Mouse (Mus musculus): ENCODE data around the gene Ercc6l2.
A peak's percentile ranks its signal among the peaks of the same experiment; 100 is the strongest.
"Not testable (repeated sequence)": the region's sequence is repeated elsewhere in the genome, so short reads cannot be mapped to it uniquely, and the experiment has no call there.

Gene Ercc6l2

DNA sequence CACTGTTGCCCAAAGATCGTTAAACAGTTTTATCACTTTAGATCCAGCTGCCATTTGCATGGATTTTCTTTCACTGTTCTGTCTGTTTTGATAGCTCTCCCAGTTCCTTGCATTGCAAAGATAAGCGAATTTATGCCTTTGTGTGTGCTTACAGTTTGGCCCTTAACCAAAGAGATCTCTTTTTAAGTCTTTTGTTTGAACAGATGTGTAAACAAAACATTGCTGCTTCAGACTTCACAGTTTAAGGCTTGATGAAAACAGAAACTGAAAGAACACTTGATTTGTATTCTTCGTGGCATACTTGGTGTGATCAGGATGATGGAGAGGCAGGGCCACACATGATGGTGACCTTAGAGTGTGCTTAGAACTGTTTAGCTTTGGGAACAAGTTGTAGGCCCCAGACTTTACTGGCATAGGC lies 70.5 kb downstream of the Ercc6l2 start:
- no peak for DNase-seq

DNA sequence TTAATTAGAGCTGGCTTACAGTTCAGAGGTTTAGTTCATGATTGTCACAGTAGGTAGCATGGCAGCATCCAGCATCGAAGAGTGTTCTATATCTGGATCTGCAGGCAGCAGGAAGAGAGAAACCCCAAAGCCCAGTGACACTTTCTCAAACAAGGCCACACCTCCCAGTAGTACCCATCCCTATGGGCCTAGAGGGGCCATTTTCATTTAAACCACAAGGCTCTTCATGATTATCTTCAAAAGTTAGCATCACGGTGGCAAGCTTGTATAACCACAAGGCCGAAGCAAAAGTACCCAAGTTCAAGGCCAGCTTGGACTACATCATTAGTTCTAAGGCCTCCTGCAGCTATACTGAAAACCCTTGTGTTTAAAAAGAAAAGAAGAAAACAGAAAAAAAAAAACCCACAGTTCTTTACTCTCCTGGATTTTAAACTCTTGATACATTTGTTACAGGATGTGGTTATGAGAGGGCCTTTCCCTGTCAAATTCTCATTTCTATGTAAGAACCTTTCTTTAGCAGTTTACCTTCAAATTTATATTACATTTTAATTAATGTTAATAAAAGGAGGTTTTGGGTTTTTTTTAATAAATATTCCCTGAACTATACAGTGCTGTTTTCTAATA lies 71.5 kb downstream of the Ercc6l2 start:
- no peak for DNase-seq

DNA sequence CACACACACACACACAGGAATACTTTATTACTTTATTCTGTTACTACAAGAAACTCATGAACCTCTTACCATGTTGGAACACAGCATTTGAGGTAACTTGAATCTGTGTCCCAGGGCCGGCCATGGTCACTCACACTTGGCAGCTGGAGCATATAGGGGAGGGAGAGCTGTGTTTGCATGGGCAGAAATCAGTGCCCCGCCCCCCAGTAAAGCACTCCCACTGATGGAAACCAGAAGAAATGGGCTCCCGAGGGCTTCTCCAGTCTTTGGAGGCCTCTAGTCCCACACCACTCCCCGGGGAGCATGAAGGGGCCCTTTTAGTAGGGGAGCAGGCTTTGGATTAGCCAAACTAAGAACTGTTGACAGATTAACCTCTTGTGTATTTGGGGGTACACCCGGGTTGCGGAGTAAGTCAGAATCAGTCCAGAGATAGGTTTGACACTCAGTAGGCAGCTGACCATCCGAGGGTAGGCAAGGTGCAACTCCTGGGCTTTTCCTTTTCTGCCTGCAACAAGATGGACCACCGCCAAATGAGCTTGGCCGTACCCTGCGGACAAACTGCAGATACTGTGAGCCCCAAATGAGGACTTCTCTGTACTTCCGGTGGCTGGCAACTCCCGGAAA lies 85.8 kb downstream of the Ercc6l2 start:
- DNase-seq, result no peak

DNA sequence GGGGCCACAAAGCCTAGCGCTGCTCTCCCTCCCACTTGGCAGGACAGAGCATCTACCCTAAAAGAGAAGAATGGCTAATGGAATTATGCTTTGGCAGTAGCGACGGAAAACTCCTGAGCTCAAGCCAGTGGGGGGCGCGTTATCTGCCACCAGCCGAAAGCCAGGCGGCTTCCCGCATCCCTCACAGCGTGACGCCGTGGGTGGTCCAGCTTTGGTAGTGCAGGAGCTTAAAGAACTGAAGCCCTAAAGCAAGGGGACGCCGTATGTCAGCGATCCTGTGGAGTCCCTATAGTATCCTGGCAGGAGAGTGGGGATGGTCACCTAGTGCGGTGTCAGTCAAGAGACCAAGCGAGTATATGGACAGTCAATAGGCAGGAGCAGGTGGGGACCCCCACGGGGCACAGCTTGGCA lies 86.3 kb downstream of the Ercc6l2 start:
- peak; percentile 26 to 31 for DNase-seq

DNA sequence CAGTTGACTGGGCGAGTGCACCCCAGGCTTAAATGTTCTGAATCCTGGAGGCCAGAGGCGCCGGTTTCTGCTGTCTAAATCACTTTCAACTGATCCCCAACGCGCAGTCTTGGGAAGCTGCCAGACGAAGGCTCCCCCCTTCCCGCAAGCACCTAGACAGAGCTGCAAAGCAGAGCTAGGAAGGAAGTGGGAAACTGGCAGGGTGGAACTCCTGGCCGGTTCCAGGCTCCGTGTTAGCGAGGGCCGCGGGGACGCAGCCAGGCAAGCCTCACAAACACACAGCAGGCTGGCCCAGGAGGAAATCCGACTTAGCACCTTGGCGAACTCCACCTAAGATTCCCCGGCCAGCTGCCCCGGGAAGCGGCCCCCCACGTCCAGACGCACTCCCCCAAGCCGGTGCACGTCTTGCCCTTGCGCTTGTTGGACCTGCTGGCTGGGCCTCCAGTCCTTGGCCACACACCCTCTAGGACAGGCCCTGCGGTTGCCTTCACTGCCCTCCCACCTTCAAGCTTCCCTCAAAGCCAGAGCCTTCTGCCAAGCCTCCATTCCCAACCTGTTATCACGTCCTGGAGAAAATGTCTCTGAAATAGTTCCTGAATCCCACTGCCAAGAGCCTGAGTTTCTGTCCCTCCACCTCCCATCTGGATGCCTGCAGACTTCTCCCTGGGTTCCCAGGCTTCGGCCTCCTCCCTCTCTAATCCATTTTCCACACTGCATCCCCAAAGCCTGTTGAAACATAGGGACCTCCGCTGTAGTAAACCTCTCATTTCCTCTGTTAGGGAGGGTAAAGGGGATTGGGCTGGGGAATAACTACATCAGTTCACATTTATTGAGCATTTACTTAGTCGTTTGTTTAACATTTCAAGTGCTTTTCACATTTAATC lies 86.9 kb downstream of the Ercc6l2 start:
- DNase-seq, result peak in 1 of 2 experiments; percentile 18

DNA sequence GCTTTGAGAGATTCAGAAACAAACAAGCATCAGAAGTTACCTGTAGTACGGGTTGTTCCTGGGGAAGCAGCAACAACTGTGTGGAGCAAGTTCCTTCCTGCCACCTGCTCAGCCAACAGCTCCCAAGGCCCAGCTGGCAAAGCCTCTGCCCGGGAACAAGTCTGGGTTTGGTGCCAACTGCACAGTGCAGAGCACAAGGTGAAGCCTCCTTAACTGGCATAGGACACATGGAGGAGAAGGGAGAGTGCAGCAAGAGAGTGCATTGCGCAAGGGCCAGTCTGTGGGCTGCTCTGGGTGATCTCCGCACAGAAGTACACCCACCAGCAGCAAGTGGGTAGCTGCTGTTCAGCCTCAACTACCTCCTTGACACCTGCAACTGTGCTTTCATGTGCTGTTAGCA lies 91.5 kb downstream of the Ercc6l2 start:
- DNase-seq, result peak in 1 of 2 experiments; percentile 42

DNA sequence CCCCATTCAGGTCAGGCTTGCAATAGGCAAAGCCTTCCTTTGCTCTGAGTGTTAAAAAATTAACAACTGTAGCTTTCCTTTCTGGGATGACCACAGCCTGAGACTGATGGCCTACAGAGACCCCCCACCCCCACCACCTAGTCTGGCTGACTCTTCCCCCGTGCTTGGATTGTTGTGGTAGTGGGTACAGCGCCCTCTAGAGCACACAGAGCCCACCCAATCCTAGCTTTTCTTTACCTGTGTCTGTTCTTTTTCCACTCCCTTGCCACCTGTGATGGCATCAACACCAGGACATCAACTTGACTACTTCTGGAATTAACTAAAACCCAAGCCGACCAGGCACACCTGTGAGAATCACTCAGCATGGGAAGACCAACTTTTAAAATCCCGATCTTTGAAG lies 92.4 kb downstream of the Ercc6l2 start:
- DNase-seq, result peak; percentile 19 to 25

DNA sequence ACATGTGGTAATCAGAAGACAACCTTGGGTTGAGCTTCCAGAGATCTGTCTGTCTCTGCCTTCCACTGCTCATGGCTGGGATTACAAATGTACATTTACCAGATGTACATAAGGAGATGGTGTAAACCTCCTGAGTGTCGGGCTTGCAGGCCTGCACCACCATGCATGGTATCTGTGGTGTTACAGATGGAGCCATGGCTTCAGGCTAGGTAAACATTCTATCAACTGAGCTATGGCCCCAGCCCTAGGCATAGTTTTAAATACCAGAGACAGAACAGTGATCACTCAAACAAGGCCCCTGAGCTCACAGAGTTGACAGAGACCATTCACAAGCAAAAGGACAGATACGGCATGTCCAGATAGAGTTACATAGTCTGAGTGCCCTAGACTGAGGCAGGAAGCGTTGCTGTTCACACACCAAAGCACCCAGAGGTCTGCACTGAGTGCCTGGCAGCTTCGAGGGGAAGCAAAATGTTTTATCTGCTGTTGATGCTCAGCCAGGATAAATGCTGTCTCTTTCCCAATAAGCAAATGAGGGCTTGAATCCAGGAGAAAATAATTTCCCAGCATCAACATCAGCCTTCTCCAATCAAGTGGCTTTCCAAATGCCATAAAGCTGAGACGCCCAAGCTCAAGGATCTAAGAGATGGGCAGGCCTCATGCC lies 95.2 kb downstream of the Ercc6l2 start:
- no peak for DNase-seq

DNA sequence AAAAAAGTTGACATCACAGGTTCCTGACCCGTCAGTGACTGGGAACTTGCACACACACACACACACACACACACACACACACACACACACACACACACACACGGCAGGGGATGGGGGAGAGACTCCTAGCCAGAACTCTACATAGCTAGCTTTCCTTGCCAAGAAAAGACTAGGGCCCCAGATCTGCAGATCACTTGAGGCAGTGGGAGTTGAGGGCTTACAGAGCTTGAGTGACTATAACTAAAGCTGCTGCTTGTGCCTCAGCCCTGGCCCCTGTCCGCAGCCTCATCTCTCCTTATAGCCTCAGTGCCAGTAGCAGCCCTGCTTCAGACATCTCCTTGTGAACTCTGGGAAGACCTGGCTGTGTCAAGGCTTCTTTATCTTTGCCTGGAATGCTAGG lies 96.6 kb downstream of the Ercc6l2 start:
- DNase-seq, result no peak

DNA sequence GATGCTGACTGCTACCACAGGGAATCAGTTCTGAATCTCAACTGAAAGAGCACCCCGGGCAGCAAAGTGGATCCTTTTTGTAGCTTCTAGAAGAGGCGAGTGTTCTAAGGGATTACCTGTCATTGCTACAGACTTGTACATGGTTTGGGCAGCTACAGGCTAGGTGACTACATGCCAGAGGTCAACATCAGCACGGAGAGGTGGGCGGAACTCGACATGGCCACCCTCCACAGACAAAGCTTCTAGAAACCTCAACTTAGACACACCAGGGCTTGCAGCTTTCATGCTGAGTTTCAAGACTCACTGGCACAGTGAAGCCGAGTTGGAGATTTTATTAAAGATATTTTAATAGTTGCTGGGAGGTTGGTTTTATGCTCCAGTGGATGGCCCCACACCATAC lies 98.1 kb downstream of the Ercc6l2 start:
- DNase-seq, result no peak

DNA sequence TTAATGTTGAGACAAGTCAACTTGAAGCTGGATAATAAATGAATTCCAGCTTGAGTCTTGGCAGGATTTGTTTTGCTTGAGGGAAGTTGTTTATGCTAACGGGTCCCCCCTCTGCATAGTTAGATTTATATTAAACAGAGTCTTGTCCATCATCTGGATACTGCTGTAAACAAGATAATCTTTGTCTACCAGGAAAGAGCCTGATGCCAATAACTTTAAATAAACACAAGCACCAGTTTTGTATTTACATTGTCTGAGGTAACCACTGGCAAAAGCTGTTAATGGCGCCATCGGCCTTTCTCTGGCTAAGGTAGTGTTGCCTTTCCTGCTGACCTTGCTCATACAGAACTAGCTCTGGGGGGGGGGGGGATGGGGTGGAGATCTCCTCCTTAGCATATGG lies 100.1 kb downstream of the Ercc6l2 start:
- no peak for DNase-seq

DNA sequence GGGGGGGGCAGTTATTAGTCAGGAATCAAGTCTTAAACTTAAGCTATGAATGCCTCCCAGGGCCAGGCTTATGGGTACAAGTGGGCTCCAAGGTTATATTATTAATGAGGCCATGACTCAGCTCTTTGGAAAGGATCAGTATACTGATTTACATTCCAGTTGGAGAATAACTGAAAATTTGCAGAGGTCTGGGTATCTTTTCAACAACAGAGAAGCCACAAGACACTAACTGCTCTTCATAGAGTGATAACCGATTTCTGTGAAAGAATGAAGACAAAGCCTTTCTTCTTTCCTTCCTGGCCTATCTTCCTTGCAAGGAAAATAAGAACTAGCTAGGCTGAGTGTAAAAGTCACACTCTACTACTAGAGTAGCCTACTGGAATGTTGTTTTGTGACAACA lies 100.6 kb downstream of the Ercc6l2 start:
- no peak for DNase-seq

DNA sequence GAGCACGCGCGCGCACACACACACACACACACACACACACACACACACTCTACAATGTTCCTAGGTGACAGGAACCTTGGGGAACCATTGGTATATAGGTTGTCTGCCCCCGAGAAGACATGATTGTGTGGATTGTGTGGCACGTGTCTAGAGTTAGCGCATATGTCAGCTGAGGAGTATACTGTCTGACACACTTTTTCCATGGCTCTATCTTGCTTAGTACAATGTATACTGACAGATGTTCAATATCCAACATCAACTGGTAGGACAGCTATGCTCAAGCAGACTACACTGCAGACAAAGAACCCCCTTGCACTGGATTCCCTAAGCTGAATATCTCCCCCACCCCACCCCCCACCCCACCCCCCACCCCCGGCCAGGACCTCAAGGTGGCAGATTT lies 101.5 kb downstream of the Ercc6l2 start:
- no peak for DNase-seq

DNA sequence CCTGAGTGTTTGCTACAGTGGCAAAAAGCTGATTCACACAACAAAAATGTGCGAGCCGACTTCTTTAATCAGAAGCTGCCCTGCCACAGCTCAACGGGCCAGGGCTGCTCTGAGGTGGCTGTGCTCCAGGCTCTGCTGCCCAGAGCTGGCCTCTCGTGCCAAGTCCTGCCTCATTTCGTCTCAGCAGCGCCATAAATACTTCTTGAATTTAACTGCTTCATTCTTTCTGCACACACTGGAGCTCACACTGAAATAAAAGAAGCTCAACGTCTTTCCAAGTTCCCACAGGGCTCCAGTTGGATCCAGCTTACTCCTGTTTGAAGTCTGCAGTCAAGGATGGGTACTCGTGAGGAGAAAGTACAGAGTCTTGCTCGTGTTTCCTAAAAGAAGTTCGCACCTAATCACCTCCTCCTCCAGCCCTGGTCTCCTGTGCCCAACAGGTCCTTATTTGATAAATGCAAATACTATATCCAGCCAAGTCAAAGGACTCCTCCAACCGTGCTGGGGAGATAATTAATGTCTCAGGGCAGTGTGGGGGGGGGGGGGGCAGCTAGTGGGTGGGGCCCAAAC lies 102.2 kb downstream of the Ercc6l2 start:
- no peak for DNase-seq

DNA sequence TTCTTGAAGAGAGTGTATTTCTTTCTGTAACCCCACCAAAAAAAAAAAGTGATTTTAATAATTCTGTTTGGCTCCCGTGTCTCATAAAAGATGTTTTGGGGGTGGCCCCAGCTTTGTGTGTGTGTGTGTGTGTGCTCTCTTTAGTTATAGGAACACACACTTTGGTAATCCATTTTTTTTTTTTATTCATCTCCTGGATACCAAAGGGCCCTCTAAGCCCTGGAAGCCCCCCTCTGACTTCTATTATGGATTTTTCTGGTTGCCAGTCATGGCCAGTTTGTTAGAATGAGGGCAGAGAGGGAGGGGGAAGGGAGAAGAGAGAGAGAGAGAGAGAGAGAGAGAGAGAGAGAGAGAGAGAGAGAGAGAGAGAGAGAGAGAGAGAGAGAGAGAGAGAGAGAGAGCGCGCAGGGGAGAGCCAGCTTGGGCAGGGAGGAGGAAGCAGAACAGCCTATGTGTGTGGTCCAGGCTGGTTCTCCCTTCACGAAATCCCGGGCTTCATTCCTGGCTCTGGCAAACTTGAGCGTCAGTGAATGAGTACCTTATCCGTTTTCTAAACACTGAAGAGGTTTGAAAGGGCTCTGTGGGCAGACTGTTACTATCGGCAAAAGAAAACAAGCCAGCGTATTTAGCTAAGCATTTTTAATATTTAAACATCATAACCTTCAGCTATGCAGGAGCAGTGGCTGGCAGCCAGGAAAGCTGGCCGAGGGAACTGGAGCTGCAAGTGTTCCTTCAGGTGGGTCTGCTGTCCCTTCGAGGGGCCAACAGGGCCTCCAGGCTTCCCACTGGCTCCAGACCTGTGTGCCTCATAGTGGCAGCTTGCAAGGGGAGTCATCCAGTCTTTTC lies 103.0 kb downstream of the Ercc6l2 start:
- DNase-seq, result no peak

DNA sequence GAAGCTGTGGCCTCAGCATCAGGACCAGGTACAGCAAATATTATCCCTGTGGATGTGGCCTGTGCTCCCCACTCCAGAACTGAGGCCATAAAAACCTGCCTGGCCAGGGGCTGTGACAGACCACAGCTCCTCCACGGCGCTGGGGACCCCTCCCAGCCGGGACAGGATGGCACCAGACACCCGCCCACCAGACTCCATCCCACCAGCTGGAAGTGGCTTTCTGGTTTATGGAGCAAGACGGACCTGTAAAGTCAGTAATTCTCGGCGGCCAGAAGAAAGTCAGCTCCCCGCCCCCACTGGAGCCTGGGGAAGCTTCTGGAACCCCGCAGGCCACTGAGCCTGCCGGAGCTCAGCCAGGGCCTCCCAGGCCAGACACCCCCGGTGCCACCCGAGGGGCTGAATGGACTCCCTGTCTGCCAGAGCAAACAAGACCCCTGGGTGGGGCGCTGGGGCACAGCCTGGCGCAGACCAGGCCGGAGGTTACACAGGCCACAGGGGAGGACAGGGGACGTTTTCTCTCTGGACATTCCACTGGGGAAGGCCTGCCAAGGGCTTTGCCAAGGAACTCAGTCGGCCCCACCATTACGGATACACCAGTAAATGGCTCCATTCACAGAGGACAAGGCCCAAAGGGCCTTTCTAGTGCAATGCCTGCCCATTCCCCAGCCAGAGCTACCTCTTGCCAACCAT lies 103.8 kb downstream of the Ercc6l2 start:
- DNase-seq, result no peak

DNA sequence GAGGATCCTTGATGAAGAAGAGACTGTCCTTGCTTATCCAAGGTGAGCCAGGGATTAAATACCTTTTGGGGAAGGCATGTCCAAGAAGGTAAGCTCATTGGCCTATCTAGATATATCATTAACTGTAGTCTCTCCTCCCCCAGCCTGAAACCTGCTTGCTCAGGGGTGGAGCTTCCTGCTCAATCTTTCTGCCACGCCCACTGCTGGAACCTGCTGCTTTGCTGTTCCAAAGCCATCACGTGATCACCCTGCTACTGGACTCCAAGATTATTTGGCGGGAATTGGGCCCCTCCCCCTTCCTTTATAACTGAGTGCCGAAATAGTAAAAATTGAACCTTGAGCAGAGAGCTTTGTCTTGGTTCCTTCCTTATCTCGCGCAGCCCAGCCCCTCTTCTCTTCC lies 109.0 kb downstream of the Ercc6l2 start:
- not testable (repeated sequence) for DNase-seq

DNA sequence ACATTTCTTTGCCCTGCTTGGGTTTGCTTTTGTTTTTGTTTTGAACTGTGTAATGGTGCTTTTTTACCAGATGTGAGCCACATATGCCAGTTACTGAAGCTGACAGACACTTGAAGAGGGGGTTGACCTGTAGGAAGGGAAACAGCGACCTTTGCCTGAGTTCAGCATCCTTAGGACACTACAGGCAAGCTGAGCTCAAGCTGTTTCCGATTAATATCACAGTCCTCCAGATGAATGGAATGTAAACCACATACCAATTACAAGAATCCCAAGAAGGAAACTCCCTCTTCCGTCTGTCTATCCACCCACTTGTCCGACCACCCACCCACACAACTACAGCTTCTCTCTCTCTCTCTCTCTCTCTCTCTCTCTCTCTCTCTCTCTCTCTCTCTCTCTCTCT lies 112.3 kb downstream of the Ercc6l2 start:
- no peak for DNase-seq

DNA sequence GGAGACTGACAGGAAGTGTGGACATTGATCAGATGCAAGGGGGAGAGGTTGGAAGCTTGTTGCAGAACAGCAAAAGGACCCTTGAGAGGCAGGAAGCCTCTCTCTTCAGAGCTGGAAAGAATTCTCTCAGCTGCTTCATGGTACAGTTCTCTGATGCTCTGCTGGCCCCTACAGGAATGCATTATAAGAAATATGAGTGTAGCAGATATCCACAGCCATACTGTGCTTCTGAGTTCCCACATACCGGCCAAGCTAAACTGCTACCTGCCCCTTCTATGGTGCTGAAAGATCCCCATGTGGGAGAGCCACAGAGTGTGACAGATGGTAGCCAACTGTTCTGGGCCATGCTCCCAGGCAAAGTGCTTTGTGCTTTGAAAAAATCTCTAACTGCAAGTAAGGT lies 114.3 kb downstream of the Ercc6l2 start:
- no peak for DNase-seq

DNA sequence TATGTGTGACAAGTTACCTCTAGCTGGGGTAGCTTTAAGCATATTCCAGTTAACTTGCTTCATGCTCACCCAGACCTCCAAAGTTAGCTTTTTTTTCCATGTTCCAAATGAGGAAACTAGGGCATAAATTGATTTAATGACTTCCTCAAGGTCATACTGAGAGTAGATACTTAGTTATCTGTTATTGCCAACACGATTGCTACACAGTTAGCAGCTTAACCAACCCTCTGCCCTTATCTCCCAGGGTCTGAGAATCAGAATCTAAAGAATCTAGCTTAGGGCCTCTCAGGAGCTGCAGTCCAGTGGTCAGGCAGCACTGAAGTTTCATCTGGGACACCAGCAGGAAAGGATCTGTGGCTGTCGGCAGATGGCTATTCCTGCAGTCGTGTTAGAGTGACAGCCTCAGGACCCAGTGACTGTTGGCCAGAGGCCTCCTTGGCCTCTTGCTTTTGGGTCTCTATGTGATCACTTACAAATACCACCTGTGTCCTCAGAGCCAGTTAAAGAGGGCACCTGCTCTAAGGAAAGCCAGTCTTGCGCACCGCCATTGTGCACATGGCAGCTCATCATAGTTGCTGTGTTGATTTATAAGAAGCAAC lies 115.0 kb downstream of the Ercc6l2 start:
- DNase-seq, result no peak

DNA sequence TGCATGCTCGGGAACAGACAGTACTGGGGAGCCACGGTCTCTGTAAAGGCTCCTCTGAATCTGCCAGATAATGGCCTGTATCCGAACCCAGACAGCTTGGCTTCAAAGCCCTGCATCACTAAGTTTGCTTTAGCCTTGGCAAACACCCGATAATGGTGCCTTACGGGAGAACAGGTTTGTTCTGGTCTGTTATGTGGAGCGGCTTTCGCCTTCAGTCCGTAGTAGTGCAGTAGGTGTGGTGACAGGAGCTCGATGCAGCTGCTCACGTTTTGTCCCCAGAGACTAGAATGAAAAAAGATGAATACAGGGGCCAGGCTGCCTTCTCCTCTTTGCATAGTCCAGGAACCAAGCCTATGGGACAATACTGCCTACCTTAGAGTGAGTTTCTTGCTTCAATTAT lies 115.5 kb downstream of the Ercc6l2 start:
- DNase-seq, result no peak

Data from thymus, postnatal 36 days (tissue).